Mouse (Mus musculus) thymus, postnatal 0 days (tissue): Measurements from ENCODE around the gene Iqcg. TPM values are rescaled to one million over a fixed set of nuclear protein-coding genes. Genes with fewer than 3 reads are reported as not detected.
A peak's percentile ranks its signal among the peaks of the same experiment; 100 is the strongest.

Experiments used
- DNase-seq: peaks from one replicate; pipeline ENCODE4 v3.0.0-alpha.2; 2015; ENCODE audit warnings: low spot score
- microRNA counts: library from miRNA; unstranded; fragments of <30 nt; microRNA quantifications from one replicate; lab custom pipeline; 2015
- microRNA-seq: library from miRNA; unstranded; fragments of <30 nt; microRNA quantifications from one replicate; pipeline ENCODE4, GENCODE M21; 2016; ENCODE audit warnings: borderline number of aligned reads
- polyA plus RNA-seq: library from polyadenylated mRNA; unstranded; fragments of >200 nt; fragmentation: Nextera tagmentation; extraction: Ambion mirVana; gene quantifications from 2 replicates; pipeline ENCODE4 v1.2.1, GENCODE M21; 2015

Gene Iqcg
- polyA plus RNA-seq, 1 experiment from 2014 or later = 1.6 TPM

DNA sequence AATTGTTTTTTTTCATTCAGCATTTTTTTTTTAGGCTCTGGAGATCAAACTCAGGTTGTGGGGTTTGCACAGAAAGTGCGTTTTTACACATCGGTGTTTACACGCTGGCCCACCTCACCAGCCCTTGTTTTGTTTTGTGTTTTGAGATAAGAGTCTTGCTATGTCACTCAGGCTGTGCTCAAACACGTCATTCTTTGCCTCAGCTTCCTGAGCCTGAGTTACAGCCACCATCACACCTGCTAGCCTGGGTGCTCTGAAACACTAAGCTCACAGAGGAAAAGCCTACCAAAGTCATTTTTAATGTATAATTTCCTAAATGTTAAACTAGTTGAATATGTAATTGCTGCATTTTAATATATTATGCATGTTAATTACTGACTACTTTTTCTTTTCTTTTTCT, 74.6 kb downstream of the Iqcg start:
- DNase-seq = peak; percentile 36

DNA sequence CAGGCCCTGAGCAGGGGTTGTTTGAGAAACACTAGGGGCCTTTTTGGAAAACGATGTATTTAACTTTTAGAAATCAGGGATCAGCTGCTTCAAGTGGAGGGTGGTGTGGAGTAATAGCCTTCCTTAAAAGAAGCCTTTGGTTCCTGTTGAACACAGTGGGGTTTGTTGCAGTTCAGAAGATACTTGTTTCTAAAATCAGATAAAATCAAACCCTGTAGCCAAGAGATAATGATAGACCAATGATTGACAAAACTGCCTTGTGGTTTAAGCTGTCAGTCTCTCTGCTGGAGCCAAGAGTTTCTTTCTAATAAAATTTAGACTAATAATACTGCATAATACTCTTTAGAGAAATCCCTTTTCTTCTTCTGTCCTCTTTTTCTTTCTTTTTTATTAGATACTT, 75.8 kb downstream of the Iqcg start:
- no peak for DNase-seq

DNA sequence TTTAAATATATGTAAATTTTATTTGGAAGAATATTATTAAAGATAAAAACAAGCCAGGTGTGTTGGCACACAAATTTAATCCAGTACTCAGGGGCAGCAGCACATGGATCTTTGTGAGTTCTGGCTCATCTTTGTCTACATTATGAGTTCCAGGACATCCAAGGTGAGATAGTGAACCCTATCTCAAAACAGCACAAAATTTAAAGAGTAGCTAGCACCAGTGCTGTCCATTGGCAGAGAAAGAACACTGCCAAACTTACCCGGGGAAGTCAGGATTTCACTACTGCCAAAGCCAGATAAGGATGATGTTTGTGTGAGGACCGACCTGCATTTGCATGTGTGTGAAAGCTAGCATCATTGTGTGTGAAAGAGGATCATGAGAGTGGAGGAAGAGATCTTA, 83.0 kb downstream of the Iqcg start:
- no peak for DNase-seq

DNA sequence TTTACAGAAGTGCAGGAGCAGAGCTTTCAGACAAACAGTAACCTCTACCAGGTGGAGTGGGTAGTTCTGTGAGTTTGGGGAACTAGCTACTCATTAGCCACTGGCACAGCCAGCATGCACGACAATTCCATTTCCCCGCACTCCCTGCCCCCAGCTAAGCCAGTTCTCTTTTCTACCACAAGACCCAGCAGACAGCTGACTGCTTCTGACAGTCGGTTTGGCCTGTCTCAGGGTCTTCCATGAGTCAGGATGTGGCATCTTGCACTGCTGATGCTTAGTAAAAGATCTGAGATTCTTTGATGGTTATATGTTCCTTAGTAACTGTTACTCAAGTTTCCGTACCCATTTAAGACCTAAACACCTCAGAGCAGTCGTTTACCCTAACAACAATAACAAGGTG, 83.5 kb downstream of the Iqcg start:
- peak; percentile 81 for DNase-seq

MicroRNAs within 50 kb of the gene (microRNA counts, 519-probe panel; counts per million panel counts)
- 473 counts per million, percentile 71 among the panel's probes with 10 or more counts for microRNA mmu-miR-1947 (lab: Ali Mortazavi, UCI)

Small RNA genes within 50 kb of the gene (microRNA-seq; reads per million reads assigned to microRNA genes)
- gene Gm22231 (not detected), gene Mir1947 (2.5 reads per million)

Other genes starting within 250 kb of the Iqcg start
- 0.29 TPM in 1 of 2 replicates, not detected in the other for gene Smbd1, start 245.7 kb downstream of the Iqcg start, polyA plus RNA-seq
- 82.7 and 84.2 TPM in 2 replicates for gene Fyttd1, start 178.7 kb downstream of the Iqcg start, polyA plus RNA-seq
- 9.9 and 10.0 TPM in 2 replicates for gene Rubcn, start 178.5 kb downstream of the Iqcg start, polyA plus RNA-seq
- 18.3 and 21.5 TPM in 2 replicates for gene Lrch3, start 142.1 kb downstream of the Iqcg start, polyA plus RNA-seq
- gene Rpl35a, start 235 bp upstream of the Iqcg start, polyA plus RNA-seq = 1,296 and 1,346 TPM in 2 replicates
- 0.76 and 0.88 TPM in 2 replicates for gene Lmln, start 6.3 kb upstream of the Iqcg start, polyA plus RNA-seq
- gene Osbpl11, start 128.9 kb upstream of the Iqcg start, polyA plus RNA-seq = 23.1 and 26.3 TPM in 2 replicates
- gene Snx4, start 195.2 kb upstream of the Iqcg start, polyA plus RNA-seq = 75.7 and 75.9 TPM in 2 replicates